Mouse (Mus musculus) common myeloid progenitor, adult 5-6 weeks (primary cell): ENCODE data around the gene Actrt2. TPM values are rescaled to one million over a fixed set of nuclear protein-coding genes. Genes with fewer than 3 reads are reported as not detected.
A peak's percentile ranks its signal among the peaks of the same experiment; 100 is the strongest.

ENCODE experiments used
- ATAC-seq: replicated peaks from 2 replicates; pipeline ENCODE4 v1.8.0; 2016; ENCODE audit warnings: low read depth, mild to moderate bottlenecking, moderate TSS enrichment, inconsistent platforms; ENCODE audit not compliant: poor library complexity, severe bottlenecking
- total RNA-seq: library from RNA; stranded (forward); fragments of 200-1000, 187-1606 nt; gene quantifications from 2 replicates; pipeline ENCODE4 v1.2.3, GENCODE M21; 2017

Actrt2 gene
- total RNA-seq, 1 experiment from 2014 or later: not detected

GRCm38 (mm10) chr4:154639591-154640442, 27.9 kb downstream of the Actrt2 start:
- no peak for ATAC-seq

GRCm38 (mm10) chr4:154639126-154639525, 28.5 kb downstream of the Actrt2 start:
- ATAC-seq: no peak

- ATAC-seq: no peak
Observed at GRCm38 (mm10) chr4:154638320-154638886, 29.3 kb downstream of the Actrt2 start.

GRCm38 (mm10) chr4:154637468-154638319, 30.0 kb downstream of the Actrt2 start:
- no peak for ATAC-seq

- no peak for ATAC-seq
Observed at GRCm38 (mm10) chr4:154636721-154637311, 30.9 kb downstream of the Actrt2 start, which contains the start of gene Prdm16. Prdm16 (minus strand) TSS chr4:154636873.

- no peak for ATAC-seq
Observed at GRCm38 (mm10) chr4:154636053-154636433, 31.6 kb downstream of the Actrt2 start.

GRCm38 (mm10) chr4:154635241-154636052, 32.2 kb downstream of the Actrt2 start:
- ATAC-seq: peak; percentile 37

- ATAC-seq: peak; percentile 23; the same call in 1 of the 2 replicates
Observed at GRCm38 (mm10) chr4:154634470-154635240, 33.0 kb downstream of the Actrt2 start.

GRCm38 (mm10) chr4:154634001-154634400, 33.7 kb downstream of the Actrt2 start:
- no peak for ATAC-seq

GRCm38 (mm10) chr4:154632800-154633764, 34.6 kb downstream of the Actrt2 start:
- no peak for ATAC-seq

GRCm38 (mm10) chr4:154630763-154631162, 36.9 kb downstream of the Actrt2 start:
- ATAC-seq: peak; percentile 35; the same call in 1 of the 2 replicates

GRCm38 (mm10) chr4:154627419-154628142, 40.1 kb downstream of the Actrt2 start:
- peak; percentile 48; the same call in 1 of the 2 replicates for ATAC-seq

GRCm38 (mm10) chr4:154626282-154626681, 41.4 kb downstream of the Actrt2 start:
- ATAC-seq: no peak

GRCm38 (mm10) chr4:154625710-154626109, 42.0 kb downstream of the Actrt2 start:
- ATAC-seq: no peak

- ATAC-seq: no peak
Observed at GRCm38 (mm10) chr4:154623241-154623640, 44.4 kb downstream of the Actrt2 start.

- ATAC-seq: no peak
Observed at GRCm38 (mm10) chr4:154622521-154622920, 45.1 kb downstream of the Actrt2 start.
